Mouse (Mus musculus) MEL (cell line): Measurements from ENCODE around the gene Oprm1. TPM values are rescaled to one million over a fixed set of nuclear protein-coding genes. Genes with fewer than 3 reads are reported as not detected.

ENCODE experiments used
- DNase-seq: peaks from one replicate; pipeline ENCODE4 v3.0.0; 2011; ENCODE audit warnings: low read depth, low spot score
- H3K27ac ChIP-seq: 2 replicates; pipeline ENCODE4 v1.5.1; 2012; ENCODE audit warnings: low read depth, mild to moderate bottlenecking, control low read depth, low read length, moderate library complexity; ENCODE audit not compliant: control insufficient read depth
- H3K27me3 ChIP-seq, 2 experiments: fragments of 150-350 bp in 1 of 2; sonication (generic) in 1 of 2; 2 replicates each; pipeline ENCODE4 v1.6.1; 2012; ENCODE audit warnings: low read length in 2 of 2, mild to moderate bottlenecking in 2 of 2, improper control_type of control experiment in 1 of 2, moderate library complexity in 1 of 2; ENCODE audit not compliant: insufficient read depth in 2 of 2, control insufficient read depth in 1 of 2
- H3K36me3 ChIP-seq, 2 experiments: 2 replicates each; pipeline ENCODE4 v1.6.1; 2012 to 2014; ENCODE audit warnings: low read length in 2 of 2, improper control_type of control experiment in 1 of 2, inconsistent platforms in 1 of 2, mild to moderate bottlenecking in 1 of 2; ENCODE audit not compliant: insufficient read depth in 2 of 2, control insufficient read depth in 1 of 2
- H3K4me1 ChIP-seq, 2 experiments: fragments of 150-350 bp in 1 of 2; sonication (generic) in 1 of 2; 2 replicates each; pipeline ENCODE4 v1.6.1; 2012; ENCODE audit warnings: low read length in 2 of 2, improper control_type of control experiment in 1 of 2, mild to moderate bottlenecking in 1 of 2; ENCODE audit not compliant: insufficient read depth in 2 of 2, control insufficient read depth in 1 of 2
- H3K4me3 ChIP-seq, 2 experiments: fragments of 150-350 bp in 1 of 2; sonication (generic) in 1 of 2; 2 replicates each; pipeline ENCODE4 v1.5.1; 2012; ENCODE audit warnings: low read depth in 2 of 2, low read length in 2 of 2, mild to moderate bottlenecking in 2 of 2, moderate library complexity in 2 of 2, control low read depth in 1 of 2, improper control_type of control experiment in 1 of 2; ENCODE audit not compliant: control insufficient read depth in 1 of 2, insufficient read depth in 1 of 2
- H3K79me2 ChIP-seq: 2 replicates; pipeline ENCODE4 v1.6.1; 2012; ENCODE audit warnings: mild to moderate bottlenecking, low read length, moderate library complexity; ENCODE audit not compliant: control insufficient read depth, poor library complexity, insufficient read depth
- H3K9ac ChIP-seq: 2 replicates; pipeline ENCODE4 v1.6.1; 2012; ENCODE audit warnings: low read depth, mild to moderate bottlenecking, control low read depth, low read length, moderate library complexity; ENCODE audit not compliant: control insufficient read depth, poor library complexity, severe bottlenecking
- H3K9me3 ChIP-seq: fragments of 150-350 bp; sonication (generic); replicated peaks from 2 replicates; pipeline ENCODE4 v1.6.1; 2012; ENCODE audit warnings: mild to moderate bottlenecking, low read length, improper control_type of control experiment, moderate library complexity; ENCODE audit not compliant: insufficient read depth
- BHLHE40 ChIP-seq: IDR thresholded peaks from 2 replicates; pipeline ENCODE4 v1.6.1; 2012; ENCODE audit warnings: low read depth, mild to moderate bottlenecking, inconsistent platforms, low read length, improper control_type of control experiment, borderline replicate concordance
- CHD1 ChIP-seq: IDR thresholded peaks from 2 replicates; pipeline ENCODE4 v1.6.1; 2012; ENCODE audit warnings: low read depth, mild to moderate bottlenecking, inconsistent platforms, low read length, improper control_type of control experiment
- CHD2 ChIP-seq: IDR thresholded peaks from 2 replicates; pipeline ENCODE4 v1.6.1; 2011; ENCODE audit warnings: low read length, improper control_type of control experiment
- CTCF ChIP-seq, 3 experiments: IDR thresholded peaks in 2 of 3; conservative IDR thresholded peaks in 1 of 3; 2 replicates each; pipeline ENCODE4 v1.5.1; 2011 to 2012; ENCODE audit warnings: low read length in 3 of 3, low read depth in 2 of 3, mild to moderate bottlenecking in 2 of 3, improper control_type of control experiment in 1 of 3, inconsistent platforms in 1 of 3, mixed read lengths in 1 of 3, moderate library complexity in 1 of 3; ENCODE audit not compliant: control insufficient read depth in 1 of 3, insufficient read depth in 1 of 3, poor library complexity in 1 of 3, severe bottlenecking in 1 of 3
- E2F4 ChIP-seq: IDR thresholded peaks from 2 replicates; pipeline ENCODE4 v1.6.1; 2011; ENCODE audit warnings: low read depth, low read length, improper control_type of control experiment, borderline replicate concordance
- ELF1 ChIP-seq: IDR thresholded peaks from 2 replicates; pipeline ENCODE4 v1.6.1; 2014; ENCODE audit warnings: low read depth, mild to moderate bottlenecking, inconsistent platforms, low read length, improper control_type of control experiment, moderate library complexity
- JUND ChIP-seq: IDR thresholded peaks from 2 replicates; pipeline ENCODE4 v1.6.1; 2011; ENCODE audit warnings: low read depth, mild to moderate bottlenecking, improper control_type of control experiment, low read length
- KAT2A ChIP-seq: conservative IDR thresholded peaks from 2 replicates; pipeline ENCODE4 v1.6.1; 2012; ENCODE audit warnings: low read depth, low read length, improper control_type of control experiment, inconsistent platforms
- MAFK ChIP-seq: IDR thresholded peaks from 2 replicates; pipeline ENCODE4 v1.6.1; 2011; ENCODE audit warnings: low read depth, mild to moderate bottlenecking, low read length, improper control_type of control experiment, borderline replicate concordance
- MAZ ChIP-seq: IDR thresholded peaks from 2 replicates; pipeline ENCODE4 v1.6.1; 2012; ENCODE audit warnings: low read depth, mild to moderate bottlenecking, inconsistent platforms, low read length, improper control_type of control experiment
- MXI1 ChIP-seq: IDR thresholded peaks from 2 replicates; pipeline ENCODE4 v1.6.1; 2011; ENCODE audit warnings: mild to moderate bottlenecking, low read depth, low read length, improper control_type of control experiment
- MYB ChIP-seq: IDR thresholded peaks from 2 replicates; pipeline ENCODE4 v1.6.1; 2011; ENCODE audit warnings: mild to moderate bottlenecking, low read depth, low read length, improper control_type of control experiment
- MYC ChIP-seq: IDR thresholded peaks from 2 replicates; pipeline ENCODE4 v1.6.1; 2011; ENCODE audit warnings: low read depth, mild to moderate bottlenecking, low read length, improper control_type of control experiment, moderate library complexity
- NELFE ChIP-seq: IDR thresholded peaks from 2 replicates; pipeline ENCODE4 v1.6.1; 2011; ENCODE audit warnings: low read depth, low read length, improper control_type of control experiment
- POLR2AphosphoS2 ChIP-seq: IDR thresholded peaks from 2 replicates; pipeline ENCODE4 v1.6.1; 2011; ENCODE audit warnings: low read length, improper control_type of control experiment
- POLR2AphosphoS5 ChIP-seq: IDR thresholded peaks from 2 replicates; pipeline ENCODE4 v1.6.1; 2012; ENCODE audit warnings: low read depth, borderline replicate concordance, mild to moderate bottlenecking, inconsistent platforms, low read length, moderate library complexity, mixed read lengths
- RCOR1 ChIP-seq: IDR thresholded peaks from 2 replicates; pipeline ENCODE4 v1.6.1; 2012; ENCODE audit warnings: low read depth, mild to moderate bottlenecking, inconsistent platforms, low read length, improper control_type of control experiment
- SMC3 ChIP-seq: IDR thresholded peaks from 2 replicates; pipeline ENCODE4 v1.6.1; 2011; ENCODE audit warnings: low read depth, low read length, improper control_type of control experiment
- TBP ChIP-seq: IDR thresholded peaks from 2 replicates; pipeline ENCODE4 v1.8.0; 2011; ENCODE audit warnings: low read depth, low read length, improper control_type of control experiment
- ZNF384 ChIP-seq: IDR thresholded peaks from 2 replicates; pipeline ENCODE4 v1.6.1; 2012; ENCODE audit warnings: low read depth, mild to moderate bottlenecking, inconsistent platforms, low read length, improper control_type of control experiment
- polyA plus RNA-seq, 2 experiments: library from polyadenylated mRNA; stranded (reverse) in 1 of 2; unstranded in 1 of 2; fragments of >175 nt in 1 of 2; fragments of >200 nt in 1 of 2; gene quantifications; 2 replicates each; pipeline versions ENCODE4 v1.2.1 to v1.2.4; 2012; ENCODE audit warnings: low replicate concordance in 2 of 2, low read depth in 1 of 2; ENCODE audit not compliant: insufficient read length in 2 of 2, insufficient read depth in 1 of 2, missing spikeins in 1 of 2
- total RNA-seq: library from RNA; depleted of rRNA; stranded (reverse); fragments of 300-350 nt; gene quantifications from 2 replicates; pipeline ENCODE4 v1.2.3, GENCODE M21; 2012

The Oprm1 gene
- total and polyA plus RNA-seq, 3 experiments: not detected

DNA sequence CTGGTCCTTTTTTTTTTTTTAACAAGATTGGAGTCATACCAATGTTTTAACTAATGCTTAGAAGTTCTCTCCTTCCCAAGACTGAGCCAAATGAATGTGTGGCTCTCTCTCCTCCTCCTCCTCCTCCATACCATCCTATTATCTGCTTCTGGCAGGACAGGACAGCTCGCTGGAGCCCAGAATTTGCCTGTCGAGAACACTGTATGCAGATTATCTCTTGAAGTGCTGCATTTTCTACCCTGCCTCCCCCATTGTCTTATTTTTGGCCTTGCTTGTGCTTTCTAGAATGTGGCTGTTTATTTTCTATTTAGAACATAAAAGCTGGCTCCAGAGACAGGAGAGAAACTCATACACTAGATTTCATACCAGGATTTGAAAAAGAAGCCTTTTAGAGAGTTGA, 151.5 kb downstream of the Oprm1 start:
- Histone ChIP-seq H3K79me2 (no peaks in the 10 kb centered on the region), H3K4me3 (no peak overlapping the region), H3K27me3 (no peaks in the 10 kb centered on the region), H3K4me1 (no peaks in the 10 kb centered on the region), H3K27ac (no peak overlapping the region), H3K9ac (no peak overlapping the region), H3K36me3 (no peaks in the 10 kb centered on the region), H3K9me3 (no peaks in the 10 kb centered on the region)
- TF ChIP-seq TBP (no peak), MAFK (no peak)
- no peak for DNase-seq

DNA sequence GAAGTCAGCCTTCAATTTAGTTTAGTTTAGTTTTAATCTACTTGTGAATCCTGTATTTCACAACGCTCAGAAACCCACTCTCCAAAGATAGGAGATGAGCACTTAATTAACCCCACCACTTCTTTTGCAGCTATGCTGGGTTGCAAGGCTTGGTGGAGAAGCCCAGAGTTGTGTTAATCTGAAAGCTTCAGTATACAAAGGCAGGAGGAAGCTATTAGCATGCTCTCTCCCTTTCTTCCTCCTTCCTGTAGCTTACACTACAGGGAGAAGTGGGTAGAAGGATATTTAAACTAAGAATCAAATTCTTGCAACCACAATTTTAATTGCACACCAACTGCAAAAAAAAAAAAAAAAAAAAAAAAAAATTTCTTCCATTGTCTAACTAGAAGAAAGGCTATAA, 157.7 kb downstream of the Oprm1 start:
- Histone ChIP-seq H3K4me3 (no peak overlapping the region), H3K9ac (no peak overlapping the region), H3K4me1 (no peaks in the 10 kb centered on the region), H3K27me3 (no peaks in the 10 kb centered on the region), H3K9me3 (no peaks in the 10 kb centered on the region), H3K27ac (no peak overlapping the region), H3K79me2 (no peaks in the 10 kb centered on the region), H3K36me3 (no peaks in the 10 kb centered on the region)
- TF ChIP-seq NELFE: no peak
- no peak for TF ChIP-seq ELF1
- no peak for TF ChIP-seq MYC
- TF ChIP-seq ZNF384: no peak
- TF ChIP-seq MAZ: no peak
- no peak for TF ChIP-seq CHD2
- TF ChIP-seq CHD1: no peak
- no peak for TF ChIP-seq BHLHE40
- TF ChIP-seq TBP: no peak
- no peak for DNase-seq

DNA sequence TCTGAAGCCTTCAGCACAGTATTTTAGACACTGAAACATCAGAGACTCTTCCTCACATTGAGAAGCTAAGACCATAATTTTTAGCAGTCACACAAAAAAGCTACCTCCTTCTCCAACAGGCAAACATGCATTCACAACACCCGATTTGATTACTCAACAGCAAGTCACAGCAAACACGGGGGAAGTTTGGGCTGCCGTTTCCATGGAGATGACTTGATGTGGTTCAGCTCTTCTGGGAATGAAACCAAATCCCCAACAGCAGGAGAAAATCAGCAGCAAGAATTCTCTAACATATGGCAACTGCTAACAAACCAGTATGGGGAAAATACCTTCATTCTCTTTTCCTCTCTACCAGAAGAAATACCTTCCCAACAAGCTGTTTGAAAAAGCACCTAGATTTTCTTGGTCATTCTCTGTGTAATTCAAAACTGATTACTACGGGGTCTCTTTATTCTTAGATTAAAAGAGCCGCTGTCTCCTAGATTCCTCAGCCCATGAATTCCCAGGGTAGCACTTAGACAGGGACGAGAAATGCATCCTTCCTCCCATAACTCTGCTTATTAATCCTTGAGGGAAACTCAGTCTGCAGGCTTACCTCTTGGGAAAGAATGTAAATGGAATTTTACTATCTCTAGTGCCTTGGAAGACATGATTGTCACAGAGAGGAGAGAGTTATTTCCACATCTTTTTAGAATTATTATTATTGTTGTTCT, 158.4 kb downstream of the Oprm1 start:
- no peaks in the 10 kb centered on the region for H3K4me1 ChIP-seq
- TF ChIP-seq KAT2A (no peak), ELF1 (no peak), BHLHE40 (no peak), CHD1 (no peak), SMC3 (no peak), POLR2AphosphoS2 (no peak), POLR2AphosphoS5 (no peak), E2F4 (no peak), MXI1 (no peak), CHD2 (no peak), CTCF (IDR thresholded peaks at IDR 0.05 in 2 of 3, conservative IDR thresholded peaks at IDR 0.05 in 1 of 3; ENCODE audit: control insufficient read depth in 1 of 3, insufficient read depth in 1 of 3, low read depth in 2 of 3, low read length in 3 of 3, poor library complexity in 1 of 3, severe bottlenecking in 1 of 3) (no peak), JUND (no peak), ZNF384 (no peak), RCOR1 (no peak), MYB (no peak)
- no peak overlapping the region for H3K9ac ChIP-seq
- H3K4me3 ChIP-seq: no peak overlapping the region
- no peaks in the 10 kb centered on the region for H3K79me2 ChIP-seq
- H3K27ac ChIP-seq: no peak overlapping the region
- no peaks in the 10 kb centered on the region for H3K27me3 ChIP-seq
- DNase-seq: no peak
- H3K36me3 ChIP-seq: no peaks in the 10 kb centered on the region
- H3K9me3 ChIP-seq: no peaks in the 10 kb centered on the region
